Mouse (Mus musculus): ENCODE data around the gene Gcdh. TPM values are rescaled to one million over a fixed set of nuclear protein-coding genes. Genes with fewer than 3 reads are reported as not detected.

Gcdh gene
- polyA plus RNA-seq, 1 experiment, result not detected

- no peak for TF ChIP-seq CTCF (IDR thresholded peaks at IDR 0.05; ENCODE audit: insufficient read depth, low read depth, low read length)
- TF ChIP-seq POLR2A (IDR thresholded peaks at IDR 0.05; ENCODE audit: insufficient read depth, low read depth, low read length), result no peak
- 83% methylated on average over 1 of the region's 1 CpGs for WGBS
- no peak overlapping the region for H3K4me3 ChIP-seq (ENCODE audit: insufficient read depth, low read depth, low read length)
- H3K27ac ChIP-seq (ENCODE audit: insufficient read depth, low read depth, low read length), result no peak overlapping the region
- H3K4me1 ChIP-seq (ENCODE audit: control insufficient read depth, insufficient read depth, low read length), result peaks cover 4% of the 10 kb centered on the region
Measured at GRCm38 (mm10) chr8:84889141-84889540, 4.6 kb downstream of the Gcdh start.

- H3K27ac ChIP-seq (ENCODE audit: insufficient read depth, low read depth, low read length), result no peak overlapping the region
- 93% methylated on average over 3 of the region's 3 CpGs for WGBS
- no peak for TF ChIP-seq POLR2A (IDR thresholded peaks at IDR 0.05; ENCODE audit: insufficient read depth, low read depth, low read length)
- no peak for TF ChIP-seq CTCF (IDR thresholded peaks at IDR 0.05; ENCODE audit: insufficient read depth, low read depth, low read length)
- no peak overlapping the region for H3K4me3 ChIP-seq (ENCODE audit: insufficient read depth, low read depth, low read length)
- peaks cover 4% of the 10 kb centered on the region for H3K4me1 ChIP-seq (ENCODE audit: control insufficient read depth, insufficient read depth, low read length)
Measured at GRCm38 (mm10) chr8:84888280-84888679, 5.4 kb downstream of the Gcdh start.

GRCm38 (mm10) chr8:84884728-84885127, 9.0 kb downstream of the Gcdh start:
- TF ChIP-seq CTCF (IDR thresholded peaks at IDR 0.05; ENCODE audit: insufficient read depth, low read depth, low read length) (no peak), POLR2A (IDR thresholded peaks at IDR 0.05; ENCODE audit: insufficient read depth, low read depth, low read length) (no peak)
- Histone ChIP-seq H3K27ac (ENCODE audit: insufficient read depth, low read depth, low read length) (no peak overlapping the region), H3K4me1 (ENCODE audit: control insufficient read depth, insufficient read depth, low read length) (no peaks in the 10 kb centered on the region), H3K4me3 (ENCODE audit: insufficient read depth, low read depth, low read length) (no peak overlapping the region)
- 92% methylated on average over 4 of the region's 4 CpGs for whole genome bisulfite sequencing

- no peak overlapping the region for H3K27ac ChIP-seq (ENCODE audit: insufficient read depth, low read depth, low read length)
- H3K4me1 ChIP-seq (ENCODE audit: control insufficient read depth, insufficient read depth, low read length), result no peaks in the 10 kb centered on the region
- no peak for TF ChIP-seq CTCF (IDR thresholded peaks at IDR 0.05; ENCODE audit: insufficient read depth, low read depth, low read length)
- H3K4me3 ChIP-seq (ENCODE audit: insufficient read depth, low read depth, low read length), result no peak overlapping the region
- WGBS, result 92% methylated on average over 1 of the region's 1 CpGs
Measured at GRCm38 (mm10) chr8:84878915-84879314, 14.8 kb downstream of the Gcdh start.

GRCm38 (mm10) chr8:84877297-84878035, 16.3 kb downstream of the Gcdh start:
- Histone ChIP-seq H3K4me3 (ENCODE audit: insufficient read depth, low read depth, low read length) (no peak overlapping the region), H3K4me1 (ENCODE audit: control insufficient read depth, insufficient read depth, low read length) (peaks cover 3% of the 10 kb centered on the region), H3K27ac (ENCODE audit: insufficient read depth, low read depth, low read length) (no peak overlapping the region)
- TF ChIP-seq CTCF (IDR thresholded peaks at IDR 0.05; ENCODE audit: insufficient read depth, low read depth, low read length) (no peak), POLR2A (IDR thresholded peaks at IDR 0.05; ENCODE audit: insufficient read depth, low read depth, low read length) (no peak)
- WGBS, result 54% methylated on average over 3 of the region's 3 CpGs

GRCm38 (mm10) chr8:84874339-84874738, 19.4 kb downstream of the Gcdh start:
- Histone ChIP-seq H3K27ac (ENCODE audit: insufficient read depth, low read depth, low read length) (no peak overlapping the region), H3K4me3 (ENCODE audit: insufficient read depth, low read depth, low read length) (no peak overlapping the region), H3K4me1 (ENCODE audit: control insufficient read depth, insufficient read depth, low read length) (peaks cover 12% of the 10 kb centered on the region)
- WGBS, result 91% methylated on average over 3 of the region's 3 CpGs
- TF ChIP-seq CTCF (IDR thresholded peaks at IDR 0.05; ENCODE audit: insufficient read depth, low read depth, low read length) (no peak), POLR2A (IDR thresholded peaks at IDR 0.05; ENCODE audit: insufficient read depth, low read depth, low read length) (no peak)

GRCm38 (mm10) chr8:84873016-84873415, 20.7 kb downstream of the Gcdh start:
- H3K4me3 ChIP-seq (ENCODE audit: insufficient read depth, low read depth, low read length), result no peak overlapping the region
- no peak overlapping the region for H3K27ac ChIP-seq (ENCODE audit: insufficient read depth, low read depth, low read length)
- 83% methylated on average over 4 of the region's 4 CpGs for WGBS
- no peak for TF ChIP-seq POLR2A (IDR thresholded peaks at IDR 0.05; ENCODE audit: insufficient read depth, low read depth, low read length)
- H3K4me1 ChIP-seq (ENCODE audit: control insufficient read depth, insufficient read depth, low read length), result peaks cover 12% of the 10 kb centered on the region

- Histone ChIP-seq H3K4me1 (ENCODE audit: control insufficient read depth, insufficient read depth, low read length) (peaks cover 12% of the 10 kb centered on the region), H3K27ac (ENCODE audit: insufficient read depth, low read depth, low read length) (no peak overlapping the region), H3K4me3 (ENCODE audit: insufficient read depth, low read depth, low read length) (peak overlapping the region; percentile 51)
- 6% methylated on average over 54 of the region's 54 CpGs for WGBS
- TF ChIP-seq CTCF (IDR thresholded peaks at IDR 0.05; ENCODE audit: insufficient read depth, low read depth, low read length), result no peak
- TF ChIP-seq POLR2A (IDR thresholded peaks at IDR 0.05; ENCODE audit: insufficient read depth, low read depth, low read length), result no peak
Measured at GRCm38 (mm10) chr8:84872309-84872965, 21.3 kb downstream of the Gcdh start.

All from olfactory bulb, adult 2 months (tissue).